Mouse (Mus musculus) ES-Bruce4 (cell line): ENCODE results near the gene Gm48552. TPM values are rescaled to one million over a fixed set of nuclear protein-coding genes. Genes with fewer than 3 reads are reported as not detected.
A peak's percentile ranks its signal among the peaks of the same experiment; 100 is the strongest.

Experiments
- H3K27ac ChIP-seq: 2 replicates; pipeline ENCODE4 v1.5.1; 2012; ENCODE audit warnings: low read length, inconsistent platforms; ENCODE audit not compliant: insufficient read depth
- H3K27me3 ChIP-seq: 2 replicates; pipeline ENCODE4 v1.6.1; 2012; ENCODE audit warnings: mild to moderate bottlenecking, low read length, inconsistent platforms; ENCODE audit not compliant: control insufficient read depth, poor library complexity, insufficient read depth, severe bottlenecking
- H3K36me3 ChIP-seq: 2 replicates; pipeline ENCODE4 v1.6.1; 2012; ENCODE audit warnings: inconsistent platforms, mild to moderate bottlenecking, low read length, moderate library complexity; ENCODE audit not compliant: control insufficient read depth, poor library complexity, insufficient read depth, severe bottlenecking
- H3K4me1 ChIP-seq: one replicate; pipeline ENCODE4 v1.8.1; 2011; ENCODE audit warnings: low read length; ENCODE audit not compliant: control insufficient read depth, insufficient read depth
- H3K4me3 ChIP-seq: 2 replicates; pipeline ENCODE4 v1.5.1; 2011; ENCODE audit warnings: low read depth, mild to moderate bottlenecking, low read length
- H3K9ac ChIP-seq: 2 replicates; pipeline ENCODE4 v1.6.1; 2012; ENCODE audit warnings: low read depth, mild to moderate bottlenecking, inconsistent platforms; ENCODE audit not compliant: poor library complexity, severe bottlenecking
- H3K9me3 ChIP-seq: replicated peaks from 2 replicates; pipeline ENCODE4 v1.6.1; 2012; ENCODE audit warnings: mild to moderate bottlenecking, low read length, inconsistent platforms; ENCODE audit not compliant: control insufficient read depth, poor library complexity, insufficient read depth, severe bottlenecking
- CTCF ChIP-seq: IDR thresholded peaks from one replicate; pipeline ENCODE4 v1.8.1; 2011; ENCODE audit warnings: low read depth, low read length
- EP300 ChIP-seq: IDR thresholded peaks from 2 replicates; pipeline ENCODE4 v1.6.1; 2011; ENCODE audit warnings: low read depth, low read length; ENCODE audit not compliant: insufficient read depth
- POLR2A ChIP-seq: IDR thresholded peaks from one replicate; pipeline ENCODE4 v1.8.1; 2011; ENCODE audit warnings: low read length; ENCODE audit not compliant: insufficient read depth
- polyA plus RNA-seq: library from polyadenylated mRNA; stranded (reverse); fragments of >200 nt; gene quantifications from 2 replicates; pipeline ENCODE4 v1.2.4, GENCODE M21; 2011; ENCODE audit warnings: low read depth; ENCODE audit not compliant: missing spikeins, insufficient read depth, insufficient read length

The Gm48552 gene
- polyA plus RNA-seq, 1 experiment = not detected

DNA sequence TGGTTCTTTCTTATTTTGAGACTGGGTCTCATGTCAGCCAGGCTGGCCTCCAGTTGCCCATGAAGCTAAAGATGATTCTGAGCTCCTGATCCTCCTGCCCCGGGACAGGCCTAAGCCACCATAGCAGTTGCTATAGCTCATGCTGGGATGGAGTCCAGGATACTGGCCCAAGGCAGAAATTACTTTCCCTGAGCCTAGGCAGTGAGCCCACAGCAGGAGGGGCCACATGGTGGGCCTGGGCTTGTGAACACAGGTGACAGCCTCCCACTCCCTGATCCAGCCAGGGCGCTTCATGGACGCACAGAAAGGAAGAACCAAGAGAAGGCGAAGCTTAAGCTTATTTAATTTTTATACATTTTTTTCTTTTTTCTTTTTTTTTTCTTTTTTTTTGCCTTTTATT lies 7.1 kb downstream of the Gm48552 start:
- H3K9ac ChIP-seq = no peak overlapping the region
- no peaks in the 10 kb centered on the region for H3K9me3 ChIP-seq
- H3K4me3 ChIP-seq = no peak overlapping the region
- H3K27me3 ChIP-seq = no peaks in the 10 kb centered on the region
- TF ChIP-seq CTCF (no peak), POLR2A (no peak), EP300 (no peak)
- peaks cover 3% of the 10 kb centered on the region for H3K4me1 ChIP-seq
- H3K36me3 ChIP-seq = no peaks in the 10 kb centered on the region
- H3K27ac ChIP-seq = no peak overlapping the region

DNA sequence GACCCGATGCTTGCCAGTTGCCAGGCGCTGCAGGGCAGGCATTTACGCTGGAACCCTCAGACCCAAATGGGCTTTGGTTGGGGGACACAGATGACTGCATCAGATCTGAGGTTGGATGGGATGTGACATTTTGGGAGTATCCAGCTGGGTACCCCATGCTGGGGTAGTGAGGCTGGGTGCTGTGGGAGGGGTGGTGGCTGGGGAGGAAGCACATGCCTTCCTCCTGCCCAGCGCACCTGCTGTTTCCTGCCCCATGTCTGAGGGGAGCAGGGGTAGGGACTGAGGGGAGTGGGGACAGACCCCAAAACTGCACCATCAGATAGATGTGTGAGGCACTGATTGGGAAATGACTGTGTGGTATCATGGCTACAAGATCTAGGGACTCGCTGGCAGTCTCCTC lies 7.9 kb downstream of the Gm48552 start:
- H3K9me3 ChIP-seq = no peaks in the 10 kb centered on the region
- no peak overlapping the region for H3K27ac ChIP-seq
- TF ChIP-seq POLR2A = no peak
- TF ChIP-seq EP300 = no peak
- no peak for TF ChIP-seq CTCF
- H3K27me3 ChIP-seq = no peaks in the 10 kb centered on the region
- no peak overlapping the region for H3K4me3 ChIP-seq
- H3K4me1 ChIP-seq = peaks cover 3% of the 10 kb centered on the region
- H3K9ac ChIP-seq = no peak overlapping the region
- no peaks in the 10 kb centered on the region for H3K36me3 ChIP-seq

DNA sequence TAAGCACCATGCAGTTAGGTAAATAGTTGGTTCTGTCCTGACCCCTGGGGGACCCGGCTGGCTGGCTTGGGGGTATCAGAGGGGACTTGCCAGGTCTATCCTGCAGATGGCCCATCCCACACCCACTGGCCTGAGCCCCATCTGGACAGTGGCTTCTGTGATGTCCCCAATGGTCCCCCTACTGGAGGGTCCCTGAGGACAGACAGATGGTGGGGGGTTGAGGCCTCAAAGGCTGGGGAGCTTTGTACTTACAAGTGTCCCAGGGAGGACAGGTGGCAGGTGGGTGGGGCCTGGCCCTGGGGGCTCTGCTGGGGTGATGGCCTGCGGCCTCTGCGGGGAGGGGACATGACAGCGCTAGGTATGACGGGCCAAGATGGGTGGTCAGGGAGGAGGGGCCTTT lies 10.5 kb downstream of the Gm48552 start:
- Histone ChIP-seq H3K9ac (no peak overlapping the region), H3K9me3 (no peaks in the 10 kb centered on the region), H3K27ac (no peak overlapping the region), H3K27me3 (no peaks in the 10 kb centered on the region), H3K4me3 (no peak overlapping the region), H3K4me1 (peaks cover 6% of the 10 kb centered on the region), H3K36me3 (no peaks in the 10 kb centered on the region)
- TF ChIP-seq POLR2A (no peak), EP300 (no peak), CTCF (no peak)

DNA sequence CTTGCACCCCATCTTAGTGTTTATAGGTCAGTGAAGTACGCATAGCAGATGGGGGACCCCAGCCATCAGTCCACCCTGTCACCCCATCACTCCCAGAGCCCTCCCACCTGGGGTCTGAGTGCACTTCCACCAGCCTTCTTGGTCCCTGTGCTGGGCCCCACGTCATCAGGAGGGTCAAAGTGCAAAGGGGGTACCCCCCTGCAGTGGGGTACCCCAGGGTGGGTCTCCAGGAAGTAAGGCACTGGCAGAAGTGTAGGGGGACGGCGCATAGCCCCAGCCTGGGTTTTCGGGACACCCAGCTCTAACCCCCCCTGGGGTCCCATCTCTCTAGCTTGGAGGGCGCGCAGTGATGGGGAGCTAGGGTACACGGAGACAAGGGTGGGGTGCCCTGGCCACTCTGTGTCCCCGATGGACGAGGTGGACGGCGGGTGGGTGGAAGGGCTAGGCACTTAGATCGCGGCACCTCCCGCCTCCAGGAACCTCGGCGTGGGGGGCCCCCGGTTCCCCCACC lies 11.0 kb downstream of the Gm48552 start:
- Histone ChIP-seq H3K9me3 (no peaks in the 10 kb centered on the region), H3K4me3 (peak overlapping the region; percentile 35), H3K27me3 (no peaks in the 10 kb centered on the region), H3K36me3 (no peaks in the 10 kb centered on the region), H3K4me1 (peaks cover 6% of the 10 kb centered on the region), H3K27ac (no peak overlapping the region), H3K9ac (peak overlapping the region; percentile 39)
- TF ChIP-seq EP300 (no peak), CTCF (no peak), POLR2A (no peak)

DNA sequence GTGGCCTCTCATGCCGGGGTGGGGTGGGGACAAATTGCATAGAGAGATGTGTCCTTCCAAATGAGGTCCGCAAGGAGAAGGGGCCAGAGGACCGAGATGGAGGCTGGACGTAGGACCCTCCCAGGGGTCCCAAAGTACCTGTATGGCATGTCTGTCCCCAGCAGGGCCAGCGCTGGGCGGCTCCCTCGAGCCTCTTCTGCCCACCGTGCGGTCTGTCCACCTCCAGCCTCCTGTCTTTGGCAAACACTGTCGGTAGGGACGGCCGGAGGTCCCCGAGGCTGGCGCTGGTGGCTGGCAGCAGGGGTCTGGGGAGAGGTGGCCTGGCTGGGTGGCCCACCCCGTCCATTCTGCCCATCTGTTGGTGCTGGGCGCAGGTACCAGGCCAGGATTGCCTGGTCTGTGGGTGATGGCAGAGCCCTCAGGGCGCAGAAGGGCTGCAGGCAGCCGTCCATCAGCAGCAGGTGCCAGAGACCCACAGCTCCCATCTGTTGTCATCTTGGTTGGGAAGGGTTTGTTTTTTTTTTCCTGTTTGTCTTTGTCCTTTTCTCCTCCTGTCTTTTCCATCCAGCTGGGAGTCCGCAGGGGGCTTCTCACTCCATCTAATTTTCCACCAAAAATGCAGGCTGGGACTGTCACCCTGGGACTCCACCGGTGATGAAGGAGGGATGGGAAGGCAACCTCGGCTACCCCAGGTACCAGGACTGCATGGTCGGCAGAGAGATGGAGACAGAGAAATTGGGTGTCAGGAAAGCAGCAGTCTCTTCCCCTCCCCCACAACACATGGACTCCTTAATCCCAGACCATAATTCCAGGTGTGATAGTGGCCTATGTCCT lies 11.8 kb downstream of the Gm48552 start:
- TF ChIP-seq POLR2A = no peak
- TF ChIP-seq CTCF = no peak
- TF ChIP-seq EP300 = no peak
- no peaks in the 10 kb centered on the region for H3K36me3 ChIP-seq
- H3K9ac ChIP-seq = peak overlapping the region; percentile 39
- peaks cover 6% of the 10 kb centered on the region for H3K4me1 ChIP-seq
- H3K27ac ChIP-seq = peak overlapping the region; percentile 2
- no peaks in the 10 kb centered on the region for H3K27me3 ChIP-seq
- peak overlapping the region; percentile 35 for H3K4me3 ChIP-seq
- H3K9me3 ChIP-seq = no peaks in the 10 kb centered on the region

DNA sequence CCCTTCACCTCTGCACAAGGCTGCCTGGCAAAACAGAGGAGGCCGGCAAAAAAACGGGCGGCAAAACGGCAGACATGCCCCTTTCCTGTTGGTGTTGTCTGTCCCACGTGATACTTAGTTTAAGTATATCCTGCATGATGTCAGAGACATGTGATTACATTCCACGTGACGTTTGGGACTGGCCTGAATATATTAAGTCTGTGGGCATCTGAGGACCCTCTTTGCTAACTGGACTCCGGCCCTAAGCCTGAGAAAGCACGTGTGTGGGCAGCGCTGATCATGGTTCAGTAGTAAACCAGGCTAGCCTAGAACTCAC lies 12.4 kb downstream of the Gm48552 start:
- TF ChIP-seq EP300 (no peak), POLR2A (no peak), CTCF (no peak)
- Histone ChIP-seq H3K36me3 (no peaks in the 10 kb centered on the region), H3K4me3 (peak overlapping the region; percentile 13), H3K9ac (peak overlapping the region; percentile 39), H3K27ac (peak overlapping the region; percentile 2), H3K9me3 (no peaks in the 10 kb centered on the region), H3K4me1 (peaks cover 6% of the 10 kb centered on the region), H3K27me3 (no peaks in the 10 kb centered on the region)
